Mouse (Mus musculus) embryonic facial prominence, embryonic 12.5 days (tissue): ENCODE data around the gene Pycard. TPM values are rescaled to one million over a fixed set of nuclear protein-coding genes. Genes with fewer than 3 reads are reported as not detected.
A peak's percentile ranks its signal among the peaks of the same experiment; 100 is the strongest.
"Not testable (repeated sequence)": the region's sequence is repeated elsewhere in the genome, so short reads cannot be mapped to it uniquely, and the experiment has no call there.

Experiments used
- ATAC-seq: fragments of 200-750 bp; cut with Nextera tagmentation; 2 replicates; pipeline ENCODE4 v1.8.0; 2017; ENCODE audit not compliant: insufficient number of reproducible peaks, insufficient read depth, low FRiP score, low TSS enrichment
- H3K27ac ChIP-seq: fragments of 300-500 bp; sonication (generic); 2 replicates; pipeline ENCODE4 v1.5.1; 2016; ENCODE audit warnings: mild to moderate bottlenecking
- H3K27me3 ChIP-seq: fragments of 300-500 bp; sonication (generic); 2 replicates; pipeline ENCODE4 v1.6.1; 2016; ENCODE audit warnings: mild to moderate bottlenecking, moderate library complexity
- H3K36me3 ChIP-seq: fragments of 300-500 bp; sonication (generic); 2 replicates; pipeline ENCODE4 v1.6.1; 2016; ENCODE audit warnings: mild to moderate bottlenecking
- H3K4me1 ChIP-seq: fragments of 300-500 bp; sonication (generic); 2 replicates; pipeline ENCODE4 v1.6.1; 2016
- H3K4me2 ChIP-seq: fragments of 300-500 bp; sonication (generic); replicated peaks from 2 replicates; pipeline ENCODE4 v1.6.1; 2016; ENCODE audit warnings: mild to moderate bottlenecking, moderate library complexity
- H3K4me3 ChIP-seq: fragments of 300-500 bp; sonication (generic); 2 replicates; pipeline ENCODE4 v1.5.1; 2016; ENCODE audit warnings: mild to moderate bottlenecking
- H3K9ac ChIP-seq: fragments of 300-500 bp; sonication (generic); 2 replicates; pipeline ENCODE4 v1.6.1; 2016; ENCODE audit warnings: mild to moderate bottlenecking, moderate library complexity
- H3K9me3 ChIP-seq: fragments of 300-500 bp; sonication (generic); 2 replicates; pipeline ENCODE4 v1.6.1; 2016; ENCODE audit warnings: mild to moderate bottlenecking, moderate library complexity
- WGBS: fragments of 180-500 bp; shearing (Covaris S2); methylation state at CpG from one replicate; pipeline ENCODE4 v1.1.7; 2016; 5-methylcytosine and 5-hydroxymethylcytosine counted together
- polyA plus RNA-seq: library from polyadenylated mRNA; unstranded; fragments of >200 nt; fragmentation: Nextera tagmentation; extraction: Ambion mirVana; gene quantifications from 2 replicates; pipeline ENCODE4 v1.2.1, GENCODE M21; 2016

Gene Pycard
- polyA plus RNA-seq, result 11.2 and 13.6 TPM in 2 replicates

- WGBS, result 18% methylated on average over 18 of the region's 18 CpGs
Measured at GRCm38 (mm10) chr7:127993341-127993977, at the start of gene Pycard. Gene Pycard, minus strand, starts transcription at chr7:127993867.

GRCm38 (mm10) chr7:128042161-128042820, 48.6 kb upstream of the Pycard start:
- not testable (repeated sequence) for H3K9ac ChIP-seq, H3K4me1 ChIP-seq, ATAC-seq, H3K4me3 ChIP-seq, H3K4me2 ChIP-seq, H3K27me3 ChIP-seq, H3K27ac ChIP-seq, H3K36me3 ChIP-seq, H3K9me3 ChIP-seq
- WGBS, result 77% methylated on average over 15 of the region's 15 CpGs

More at GRCm38 (mm10) chr7:127993341-127993977, at the start of gene Pycard:
- Histone ChIP-seq H3K4me3 (0 out of 2 replicates have a peak within 1 kb of the TSS, but pooled peaks have one; percentile 16), H3K4me1 (0 out of 2 replicates have a peak, but pooled peaks cover 6% of the 10 kb centered on the region), H3K9me3 (no peaks in the 10 kb centered on the region), H3K4me2 (peak within 1 kb of the TSS; percentile 46), H3K9ac (peak within 1 kb of the TSS; percentile 46), H3K27me3 (no peaks in the 10 kb centered on the region), H3K36me3 (peaks cover 24% of the 10 kb centered on the region), H3K27ac (peak within 1 kb of the TSS; percentile 42; the same call in 1 of the 2 replicates)
- no peak for ATAC-seq

GRCm38 (mm10) chr7:128033616-128034015, 39.9 kb upstream of the Pycard start:
- H3K27me3 ChIP-seq, result no peaks in the 10 kb centered on the region
- no peak for ATAC-seq
- no peaks in the 10 kb centered on the region for H3K36me3 ChIP-seq
- H3K4me3 ChIP-seq, result no peak overlapping the region
- no peak overlapping the region for H3K9ac ChIP-seq
- no peaks in the 10 kb centered on the region for H3K4me1 ChIP-seq
- no peaks in the 10 kb centered on the region for H3K9me3 ChIP-seq
- H3K27ac ChIP-seq, result no peak overlapping the region
- H3K4me2 ChIP-seq, result no peak overlapping the region
- 80% methylated on average over 4 of the region's 4 CpGs for WGBS

- Histone ChIP-seq H3K27me3 (no peaks in the 10 kb centered on the region), H3K9ac (no peak overlapping the region), H3K4me1 (no peaks in the 10 kb centered on the region), H3K27ac (no peak overlapping the region), H3K4me2 (no peak overlapping the region), H3K9me3 (no peaks in the 10 kb centered on the region), H3K4me3 (no peak overlapping the region), H3K36me3 (no peaks in the 10 kb centered on the region)
- ATAC-seq, result no peak
- 95% methylated on average over 3 of the region's 3 CpGs for WGBS
Measured at GRCm38 (mm10) chr7:128032989-128033293, 39.3 kb upstream of the Pycard start.

- Histone ChIP-seq H3K4me2 (no peak overlapping the region), H3K9ac (no peak overlapping the region), H3K27ac (no peak overlapping the region), H3K36me3 (no peaks in the 10 kb centered on the region), H3K4me3 (no peak overlapping the region), H3K27me3 (no peaks in the 10 kb centered on the region), H3K4me1 (no peaks in the 10 kb centered on the region), H3K9me3 (no peaks in the 10 kb centered on the region)
- ATAC-seq, result no peak
- 89% methylated on average over 5 of the region's 5 CpGs for WGBS
Measured at GRCm38 (mm10) chr7:128032290-128032988, 38.8 kb upstream of the Pycard start.

- Histone ChIP-seq H3K4me1 (no peaks in the 10 kb centered on the region), H3K27me3 (no peaks in the 10 kb centered on the region), H3K27ac (no peak overlapping the region), H3K9ac (no peak overlapping the region), H3K4me2 (no peak overlapping the region), H3K4me3 (no peak overlapping the region), H3K36me3 (no peaks in the 10 kb centered on the region), H3K9me3 (no peaks in the 10 kb centered on the region)
- WGBS, result 36% methylated on average over 9 of the region's 9 CpGs
- no peak for ATAC-seq
Measured at GRCm38 (mm10) chr7:128031403-128031976, 37.8 kb upstream of the Pycard start.

- H3K4me2 ChIP-seq, result no peak overlapping the region
- H3K4me3 ChIP-seq, result no peak overlapping the region
- ATAC-seq, result no peak
- H3K36me3 ChIP-seq, result no peaks in the 10 kb centered on the region
- H3K27me3 ChIP-seq, result no peaks in the 10 kb centered on the region
- H3K27ac ChIP-seq, result no peak overlapping the region
- H3K9me3 ChIP-seq, result no peaks in the 10 kb centered on the region
- no peak overlapping the region for H3K9ac ChIP-seq
- H3K4me1 ChIP-seq, result no peaks in the 10 kb centered on the region
- 72% methylated on average over 4 of the region's 4 CpGs for WGBS
Measured at GRCm38 (mm10) chr7:128025381-128025780, 31.7 kb upstream of the Pycard start.

GRCm38 (mm10) chr7:128024932-128025331, 31.3 kb upstream of the Pycard start:
- no peaks in the 10 kb centered on the region for H3K4me1 ChIP-seq
- no peaks in the 10 kb centered on the region for H3K9me3 ChIP-seq
- 86% methylated on average over 4 of the region's 4 CpGs for WGBS
- no peaks in the 10 kb centered on the region for H3K36me3 ChIP-seq
- H3K27me3 ChIP-seq, result no peaks in the 10 kb centered on the region
- no peak overlapping the region for H3K27ac ChIP-seq
- no peak overlapping the region for H3K4me3 ChIP-seq
- H3K9ac ChIP-seq, result no peak overlapping the region
- H3K4me2 ChIP-seq, result no peak overlapping the region
- ATAC-seq, result no peak

- no peak overlapping the region for H3K4me2 ChIP-seq
- no peak overlapping the region for H3K27ac ChIP-seq
- H3K27me3 ChIP-seq, result no peaks in the 10 kb centered on the region
- ATAC-seq, result no peak
- no peak overlapping the region for H3K4me3 ChIP-seq
- no peaks in the 10 kb centered on the region for H3K4me1 ChIP-seq
- H3K36me3 ChIP-seq, result no peaks in the 10 kb centered on the region
- H3K9ac ChIP-seq, result no peak overlapping the region
- no peaks in the 10 kb centered on the region for H3K9me3 ChIP-seq
- WGBS, result 92% methylated on average over 9 of the region's 9 CpGs
Measured at GRCm38 (mm10) chr7:128024364-128024763, 30.7 kb upstream of the Pycard start.

GRCm38 (mm10) chr7:128023565-128023964, 29.9 kb upstream of the Pycard start:
- Histone ChIP-seq H3K27ac (no peak overlapping the region), H3K27me3 (no peaks in the 10 kb centered on the region), H3K9me3 (no peaks in the 10 kb centered on the region), H3K36me3 (no peaks in the 10 kb centered on the region), H3K4me2 (no peak overlapping the region), H3K4me3 (no peak overlapping the region), H3K9ac (no peak overlapping the region), H3K4me1 (no peaks in the 10 kb centered on the region)
- 93% methylated on average over 4 of the region's 4 CpGs for WGBS
- no peak for ATAC-seq

GRCm38 (mm10) chr7:128022974-128023373, 29.3 kb upstream of the Pycard start:
- no peak overlapping the region for H3K4me2 ChIP-seq
- H3K4me3 ChIP-seq, result no peak overlapping the region
- H3K9me3 ChIP-seq, result no peaks in the 10 kb centered on the region
- H3K4me1 ChIP-seq, result no peaks in the 10 kb centered on the region
- no peak for ATAC-seq
- 60% methylated on average over 8 of the region's 8 CpGs for WGBS
- H3K27me3 ChIP-seq, result no peaks in the 10 kb centered on the region
- H3K9ac ChIP-seq, result no peak overlapping the region
- H3K36me3 ChIP-seq, result no peaks in the 10 kb centered on the region
- H3K27ac ChIP-seq, result no peak overlapping the region

- ATAC-seq, result no peak
- Histone ChIP-seq H3K4me1 (no peaks in the 10 kb centered on the region), H3K9me3 (no peaks in the 10 kb centered on the region), H3K4me2 (no peak overlapping the region), H3K9ac (no peak overlapping the region), H3K4me3 (no peak overlapping the region), H3K27me3 (no peaks in the 10 kb centered on the region), H3K36me3 (no peaks in the 10 kb centered on the region), H3K27ac (no peak overlapping the region)
- WGBS, result 74% methylated on average over 2 of the region's 2 CpGs
Measured at GRCm38 (mm10) chr7:128019187-128019586, 25.5 kb upstream of the Pycard start.
